Mouse (Mus musculus) MEL-GATA-1-ER (cell line): ENCODE measurements at regions not wholly inside any gene's neighbourhood (a gene's known extent, or its start where the extent isn't known, plus 50 kb on each side); places are given as distances from the start of the nearest gene placed in this dataset.
"Not testable (repeated sequence)": the region's sequence is repeated elsewhere in the genome, so short reads cannot be mapped to it uniquely, and the experiment has no call there.

Source experiments
- DNase-seq: peaks from one replicate; pipeline ENCODE4 v3.0.0-alpha.2; 2012; ENCODE audit warnings: low read depth; ENCODE audit errors: extremely low read depth

DNA sequence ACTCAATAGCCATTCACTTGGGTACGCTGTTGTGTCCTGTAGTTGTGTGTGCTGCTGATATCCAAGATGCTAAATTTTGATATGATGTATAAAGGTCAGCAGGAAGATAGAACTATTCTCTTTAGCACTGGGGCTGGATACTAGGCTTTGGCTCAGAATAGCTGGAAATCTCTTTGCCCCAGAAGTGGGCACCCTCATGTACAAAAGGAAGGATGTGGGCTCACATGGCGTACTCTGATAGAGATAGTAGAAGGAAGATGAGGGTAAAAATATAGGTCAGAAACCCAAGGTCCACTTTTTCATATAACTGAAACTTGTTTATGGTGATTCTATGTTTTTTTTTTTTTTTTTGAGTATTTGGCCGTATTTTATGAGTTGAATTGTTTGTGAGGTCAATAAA, 1001.0 kb downstream of the Car8 start:
- DNase-seq: no peak

DNA sequence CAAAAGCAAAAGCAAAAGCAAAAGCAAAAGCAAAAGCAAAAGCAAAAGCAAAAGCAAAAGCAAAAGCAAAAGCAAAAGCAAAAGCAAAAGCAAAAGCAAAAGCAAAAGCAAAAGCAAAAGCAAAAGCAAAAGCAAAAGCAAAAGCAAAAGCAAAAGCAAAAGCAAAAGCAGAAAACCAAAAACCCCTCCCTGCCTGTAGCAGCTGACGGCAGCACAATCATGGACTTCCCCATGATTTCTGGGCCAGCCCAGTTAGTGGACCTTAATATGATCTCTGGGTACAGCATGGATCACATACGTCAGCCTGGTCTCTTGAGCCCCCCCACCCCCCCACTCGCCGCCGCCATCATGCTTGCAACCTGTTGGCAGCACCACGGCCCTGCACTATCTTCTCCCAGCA, 1004.3 kb downstream of the Car8 start:
- DNase-seq: not testable (repeated sequence)

DNA sequence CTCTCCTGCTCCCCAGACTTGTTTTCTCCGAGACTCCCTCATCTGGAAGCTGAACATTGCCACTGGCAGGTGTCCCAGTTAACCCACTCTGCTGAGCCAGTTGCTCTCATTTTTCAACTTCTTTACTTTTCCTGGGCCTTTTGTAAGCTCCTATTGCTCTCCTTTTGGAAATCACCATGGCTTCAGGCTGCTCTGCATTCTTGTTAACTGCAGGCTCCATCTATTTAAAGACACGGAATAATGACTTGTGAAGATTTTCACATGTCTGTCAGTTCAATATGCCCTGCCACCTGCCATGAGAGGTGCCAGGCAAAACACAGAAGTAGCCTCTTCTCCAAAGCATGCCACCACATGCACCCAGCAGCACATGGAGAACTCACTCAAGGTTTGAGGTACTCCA, 1009.9 kb downstream of the Car8 start:
- no peak for DNase-seq

GRCm38 (mm10) chr4:7222922-7223321, 1015.9 kb downstream of the Car8 start:
- DNase-seq: no peak

- no peak for DNase-seq
Observed at GRCm38 (mm10) chr4:7220426-7220825, 1018.4 kb downstream of the Car8 start.

- no peak for DNase-seq
Observed at GRCm38 (mm10) chr4:7215048-7216030, 1023.5 kb downstream of the Car8 start.

DNA sequence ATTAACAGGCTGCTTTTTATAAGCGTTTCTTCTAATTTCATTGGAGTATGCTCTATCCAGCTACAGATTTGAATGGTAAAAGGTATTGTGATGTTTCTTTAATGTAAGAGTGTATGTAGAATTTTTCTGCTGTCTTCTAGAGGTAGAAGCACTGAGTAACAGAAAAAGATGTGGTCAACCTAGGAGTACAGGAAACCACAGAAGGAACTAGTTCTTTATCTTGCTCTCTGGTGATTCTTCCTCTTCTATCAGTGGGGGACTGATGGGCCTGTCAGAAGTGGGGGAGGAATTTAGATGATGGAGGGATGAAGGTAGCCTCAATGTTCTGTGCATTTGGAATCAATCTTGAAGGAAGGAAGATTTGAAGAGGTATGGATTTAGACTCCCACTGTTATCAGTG, 1031.9 kb downstream of the Car8 start:
- no peak for DNase-seq

GRCm38 (mm10) chr4:7201816-7202215, 1037.0 kb downstream of the Car8 start:
- DNase-seq: no peak

DNA sequence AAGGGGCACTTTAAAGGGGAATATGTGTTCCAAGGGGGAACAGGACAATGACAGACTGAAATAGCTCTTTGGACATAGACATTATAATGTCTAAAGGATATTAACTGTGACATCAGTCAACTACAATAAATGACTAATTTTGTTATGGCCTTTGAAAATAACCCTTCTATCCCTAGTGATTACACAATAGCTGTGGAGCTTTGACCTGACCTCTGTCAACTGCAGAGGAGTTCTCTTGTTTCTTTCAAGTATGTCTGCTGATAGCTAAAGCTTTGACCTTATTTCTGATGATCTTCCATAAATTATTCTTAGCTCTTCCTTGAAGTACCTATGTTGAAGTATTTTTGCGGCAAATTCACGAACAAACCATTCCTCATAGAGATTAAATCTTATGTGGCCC, 1038.9 kb downstream of the Car8 start:
- DNase-seq: no peak

DNA sequence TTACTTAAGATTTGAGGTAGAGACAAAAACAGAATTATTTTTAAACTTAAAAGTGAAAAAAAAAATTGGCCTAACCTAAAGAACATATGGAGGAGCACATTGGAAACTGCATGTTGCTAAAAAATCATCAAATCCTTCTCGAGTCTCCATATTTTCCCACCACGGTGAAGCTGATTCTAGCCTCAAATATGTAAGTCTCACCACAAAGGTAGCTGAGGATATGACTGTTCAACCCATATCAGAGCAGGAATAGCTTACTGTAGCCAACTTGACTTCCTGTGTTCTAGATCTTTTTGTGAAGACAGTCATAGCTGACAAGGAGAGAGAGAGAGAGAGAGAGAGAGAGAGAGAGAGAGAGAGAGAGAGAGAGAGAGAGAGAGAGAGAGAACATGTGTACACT, 1039.8 kb downstream of the Car8 start:
- DNase-seq: no peak

- DNase-seq: no peak
Observed at GRCm38 (mm10) chr4:7196570-7196969, 1042.3 kb downstream of the Car8 start.

DNA sequence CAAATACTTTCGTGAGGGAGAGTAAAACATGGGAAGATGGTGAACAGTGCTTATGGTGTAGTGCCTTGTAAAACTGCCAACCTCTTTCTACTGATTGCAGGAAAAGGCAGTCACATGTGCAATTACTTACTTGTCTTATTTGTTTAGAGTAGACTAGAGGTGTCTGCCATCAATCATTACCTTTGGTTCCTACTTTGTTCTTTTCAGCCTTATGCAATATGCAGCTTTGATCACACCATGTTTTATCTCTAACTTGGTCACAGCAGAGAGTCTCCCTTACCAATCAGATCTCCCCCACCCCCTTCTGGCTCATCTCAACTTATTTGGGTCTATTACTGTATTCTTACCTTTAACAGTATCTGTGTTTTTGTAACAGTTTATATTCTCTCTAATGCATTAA, 1043.2 kb downstream of the Car8 start:
- no peak for DNase-seq

DNA sequence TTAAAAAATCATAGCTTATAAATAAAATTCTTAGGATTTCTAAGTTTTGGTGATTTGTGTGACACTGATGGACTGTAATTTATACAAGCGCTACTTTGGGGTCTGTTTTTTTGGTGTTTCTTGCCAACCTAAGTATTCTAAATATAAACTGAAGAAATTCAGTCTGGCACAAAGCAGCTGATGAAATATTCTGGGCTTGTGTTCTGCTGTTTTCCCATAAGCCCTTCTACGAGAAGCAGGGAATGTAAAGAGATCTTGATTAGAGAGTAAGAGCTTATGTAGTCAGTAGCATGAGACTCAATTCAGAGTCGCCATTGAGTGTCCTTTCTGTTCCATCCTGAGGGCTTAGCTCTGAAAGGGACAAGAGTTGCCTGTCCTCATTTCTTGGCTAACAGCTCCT, 1046.9 kb downstream of the Car8 start:
- DNase-seq: no peak

DNA sequence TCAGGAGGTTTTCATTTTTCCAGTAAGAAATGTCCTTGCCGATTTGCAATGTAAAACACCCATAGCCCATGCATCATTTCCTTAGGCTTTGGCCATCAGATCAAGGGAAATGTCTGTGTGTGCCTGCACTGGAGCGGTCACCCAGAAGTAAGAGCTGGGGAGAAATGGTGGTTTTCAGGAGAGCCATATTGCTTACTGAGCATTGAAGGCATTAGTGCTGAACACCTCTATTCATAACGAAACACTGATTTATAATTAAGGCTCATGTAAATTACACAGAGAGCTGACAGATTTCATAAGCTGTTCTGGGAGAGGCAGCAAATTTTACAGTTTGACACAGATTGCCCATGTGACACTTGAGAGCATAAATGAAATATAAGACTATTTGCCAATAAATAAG, 1047.6 kb downstream of the Car8 start:
- no peak for DNase-seq

- no peak for DNase-seq
Observed at GRCm38 (mm10) chr4:7175030-7175429, 1063.8 kb downstream of the Car8 start.

DNA sequence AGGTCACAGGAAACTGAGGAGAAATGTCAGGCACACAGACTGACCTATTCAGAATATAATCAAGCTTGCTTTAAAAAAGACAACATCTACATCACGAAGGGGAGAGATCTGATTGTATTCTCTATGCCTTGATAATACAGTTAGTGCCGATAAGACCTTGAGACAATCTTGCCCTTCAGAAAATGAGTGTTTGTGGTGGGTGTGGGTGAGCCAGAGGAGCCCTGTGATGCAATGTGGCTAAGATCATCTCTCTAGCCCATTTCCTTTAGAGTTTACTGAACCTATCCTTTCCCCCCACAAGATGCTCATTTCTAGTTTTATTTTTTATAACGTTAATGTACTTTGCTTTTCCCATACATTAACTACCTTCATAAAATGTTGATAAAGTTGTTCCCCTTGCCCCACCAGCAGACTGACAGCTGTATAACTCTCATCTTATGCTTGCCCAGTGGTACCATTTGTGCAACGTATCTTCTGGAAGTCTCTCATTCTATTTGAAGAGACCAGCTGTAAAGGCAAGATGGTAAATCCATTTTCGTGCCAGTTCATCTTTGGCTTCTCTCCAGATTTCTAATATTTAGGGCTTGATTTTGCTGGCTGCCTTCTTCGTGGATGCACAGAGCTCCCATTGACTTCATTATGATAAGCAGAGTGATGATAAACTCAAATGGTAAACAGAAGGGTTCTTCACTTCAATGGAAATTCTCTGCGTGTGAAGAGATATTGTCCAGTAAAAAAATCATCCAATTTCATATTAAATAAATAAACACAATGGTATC, 1066.1 kb downstream of the Car8 start:
- no peak for DNase-seq

DNA sequence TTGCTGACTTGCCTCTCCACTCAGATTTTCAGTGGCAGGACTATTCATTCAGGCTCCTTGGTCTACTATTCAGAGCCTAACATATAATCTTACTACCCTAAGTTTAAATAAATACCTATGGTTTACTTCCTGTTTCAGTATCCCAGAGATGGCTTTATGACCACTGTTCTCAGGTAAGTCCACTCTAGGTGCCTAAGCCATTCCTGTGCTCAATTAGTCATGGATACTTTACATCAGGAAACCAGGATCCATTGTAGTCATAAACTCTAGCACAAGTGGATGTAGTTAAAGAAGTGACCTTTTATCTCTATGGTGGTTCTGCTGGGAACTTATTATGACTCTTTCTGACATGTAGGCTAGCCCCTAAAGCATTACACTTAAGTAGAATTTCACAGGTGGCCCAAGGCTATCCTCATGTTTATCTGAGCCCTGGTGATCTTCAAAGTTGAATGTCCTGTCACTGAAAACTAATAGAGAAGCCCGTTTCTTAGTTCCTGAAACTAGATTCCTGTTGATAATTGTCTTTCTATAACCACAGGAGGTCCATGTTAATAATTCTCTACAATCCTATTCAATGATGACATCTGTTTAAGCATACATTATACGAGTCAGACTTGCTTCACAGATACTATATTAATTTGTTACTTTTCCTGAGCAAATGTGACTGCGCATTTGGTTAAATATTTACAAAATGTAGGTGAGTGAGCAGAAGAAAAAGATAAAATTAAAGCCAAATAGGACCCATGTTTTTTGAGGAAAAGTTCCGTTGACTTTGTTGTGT, 1067.0 kb downstream of the Car8 start:
- no peak for DNase-seq

DNA sequence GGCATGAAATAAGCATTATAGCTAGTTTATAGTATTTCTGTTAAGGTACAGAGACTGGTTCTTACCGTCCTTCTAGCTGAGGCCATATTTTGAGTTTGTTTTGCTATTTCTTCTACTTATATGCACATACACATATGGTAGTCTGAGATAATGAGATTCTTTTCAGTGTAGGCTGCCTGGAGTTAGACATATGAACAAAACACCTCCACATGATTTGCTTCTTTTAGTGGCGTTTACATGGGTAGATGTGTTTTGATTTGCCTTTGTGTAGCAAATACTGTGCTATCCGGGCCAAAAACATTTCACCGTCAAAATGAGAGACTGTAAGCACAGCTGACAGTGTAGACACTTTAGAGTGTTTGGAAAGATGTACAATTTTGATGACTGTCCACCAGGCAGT, 1077.4 kb downstream of the Car8 start:
- no peak for DNase-seq

GRCm38 (mm10) chr4:7157883-7158282, 1081.0 kb downstream of the Car8 start:
- no peak for DNase-seq

DNA sequence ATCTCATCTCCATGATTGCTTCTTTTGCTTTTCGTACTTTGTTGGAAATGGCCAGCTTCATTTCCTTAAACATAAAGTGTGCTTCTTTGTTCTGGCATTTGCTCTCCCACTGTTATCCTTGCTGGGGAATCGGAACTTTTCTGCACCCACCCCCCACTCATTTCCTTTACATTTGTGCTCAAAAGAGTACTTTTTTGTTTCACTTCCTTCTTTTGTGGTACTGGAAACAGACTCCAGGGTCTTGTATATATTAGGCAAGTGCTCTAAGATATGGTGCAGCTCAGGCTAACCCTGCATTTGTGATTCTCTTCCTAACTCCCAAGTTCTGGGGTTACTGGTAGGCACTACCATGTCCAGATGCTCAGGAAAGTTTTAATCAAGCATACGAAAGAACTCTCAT, 1084.6 kb downstream of the Car8 start:
- DNase-seq: no peak

DNA sequence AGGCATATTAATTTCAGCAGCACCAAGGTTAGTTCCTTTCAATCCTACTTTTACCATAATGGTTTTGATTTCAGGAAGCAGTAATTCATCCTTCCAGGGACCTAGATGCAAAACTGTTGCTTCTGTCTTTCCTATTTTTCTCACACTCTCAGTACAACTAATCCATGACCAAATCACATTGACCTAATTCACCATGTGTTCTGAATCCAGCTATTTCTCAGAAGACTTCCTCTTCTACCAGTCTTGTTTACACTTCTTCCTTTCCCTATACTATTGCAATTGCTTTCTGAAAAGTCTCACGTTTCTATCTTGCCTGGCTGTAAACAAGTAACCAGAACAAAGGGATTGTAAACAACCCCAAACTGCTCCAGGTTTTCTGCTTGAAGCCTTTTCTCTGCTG, 1085.0 kb downstream of the Car8 start:
- no peak for DNase-seq

- no peak for DNase-seq
Observed at GRCm38 (mm10) chr4:7145756-7146155, 1093.1 kb downstream of the Car8 start.
